Mouse (Mus musculus): Measurements from ENCODE around the gene Itpripl2. TPM values are rescaled to one million over a fixed set of nuclear protein-coding genes. Genes with fewer than 3 reads are reported as not detected.
A peak's percentile ranks its signal among the peaks of the same experiment; 100 is the strongest.

Itpripl2 gene
- polyA plus RNA-seq, 1 experiment from 2014 or later: 1.8 TPM

GRCm38 (mm10) chr7:118488060-118488664 is 3.6 kb downstream of the Itpripl2 start:
- no peak for DNase-seq (ENCODE audit: low spot score)

DNA sequence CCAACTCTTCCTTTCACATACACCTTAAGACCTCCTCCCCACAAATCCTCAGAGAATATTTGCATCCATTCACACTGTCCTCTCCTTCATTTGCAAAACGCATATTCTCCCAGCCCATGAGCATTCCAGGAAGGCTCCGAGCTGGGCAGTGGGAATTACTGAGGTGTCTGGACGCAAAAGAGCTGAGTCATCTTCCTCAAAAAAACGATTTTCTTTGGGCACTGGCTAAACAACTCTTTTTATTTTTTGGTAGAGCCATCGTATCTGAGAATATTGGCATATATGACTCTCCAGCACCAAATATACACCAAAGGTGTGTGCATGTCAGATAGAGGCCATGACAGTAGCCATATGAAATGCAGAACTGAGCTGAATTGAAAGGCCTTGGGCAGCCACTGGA is 4.9 kb downstream of the Itpripl2 start:
- no peak for DNase-seq (ENCODE audit: low spot score)

DNA sequence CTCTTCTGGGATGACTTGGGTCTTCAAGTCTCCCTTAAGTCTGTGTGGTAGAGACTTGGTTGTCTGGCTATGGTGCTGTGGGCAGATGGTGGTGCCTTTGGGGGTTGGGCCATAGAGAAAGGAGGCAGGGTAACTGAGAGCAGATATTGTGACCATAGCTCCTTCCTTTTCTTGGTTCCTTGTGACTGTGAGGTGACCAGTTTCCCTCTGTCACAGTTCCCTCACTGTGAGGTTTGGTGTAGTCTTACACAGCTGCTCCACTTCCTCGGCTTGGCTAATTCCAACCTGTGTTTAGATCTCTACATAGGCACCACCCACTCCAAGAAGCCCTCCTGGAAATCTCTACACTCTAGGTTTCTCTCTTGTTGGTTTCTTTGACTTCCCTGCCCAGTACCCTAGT is 7.8 kb downstream of the Itpripl2 start:
- no peak for DNase-seq (ENCODE audit: low spot score)

GRCm38 (mm10) chr7:118482001-118482400 is 9.8 kb downstream of the Itpripl2 start:
- no peak for DNase-seq (ENCODE audit: low spot score)

GRCm38 (mm10) chr7:118481047-118481810 is 10.5 kb downstream of the Itpripl2 start:
- DNase-seq (ENCODE audit: low spot score): no peak

GRCm38 (mm10) chr7:118480160-118480709 is 11.5 kb downstream of the Itpripl2 start:
- DNase-seq (ENCODE audit: low spot score): no peak

- DNase-seq (ENCODE audit: low spot score): no peak
These were observed 12.9 kb downstream of the Itpripl2 start for GRCm38 (mm10) chr7:118478835-118479312.

DNA sequence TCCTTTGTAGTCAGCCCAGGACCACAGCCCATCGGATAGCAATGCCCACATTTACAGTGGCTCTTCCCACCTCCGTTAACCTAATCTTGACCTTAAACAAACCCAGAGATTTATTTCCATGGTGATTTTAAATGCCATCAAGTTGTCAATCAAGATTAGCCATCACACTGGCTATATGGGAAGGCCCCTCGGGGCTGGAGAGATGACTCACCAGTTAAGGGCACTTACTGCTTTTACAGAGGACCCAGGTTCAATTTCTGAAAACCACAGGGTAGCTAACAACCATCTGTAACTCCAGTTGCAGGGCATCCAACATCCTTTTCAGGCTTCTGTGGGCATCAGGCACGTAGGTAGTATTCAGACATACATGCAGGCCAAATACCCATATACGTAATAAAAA is 15.3 kb downstream of the Itpripl2 start:
- DNase-seq (ENCODE audit: low spot score): no peak

DNA sequence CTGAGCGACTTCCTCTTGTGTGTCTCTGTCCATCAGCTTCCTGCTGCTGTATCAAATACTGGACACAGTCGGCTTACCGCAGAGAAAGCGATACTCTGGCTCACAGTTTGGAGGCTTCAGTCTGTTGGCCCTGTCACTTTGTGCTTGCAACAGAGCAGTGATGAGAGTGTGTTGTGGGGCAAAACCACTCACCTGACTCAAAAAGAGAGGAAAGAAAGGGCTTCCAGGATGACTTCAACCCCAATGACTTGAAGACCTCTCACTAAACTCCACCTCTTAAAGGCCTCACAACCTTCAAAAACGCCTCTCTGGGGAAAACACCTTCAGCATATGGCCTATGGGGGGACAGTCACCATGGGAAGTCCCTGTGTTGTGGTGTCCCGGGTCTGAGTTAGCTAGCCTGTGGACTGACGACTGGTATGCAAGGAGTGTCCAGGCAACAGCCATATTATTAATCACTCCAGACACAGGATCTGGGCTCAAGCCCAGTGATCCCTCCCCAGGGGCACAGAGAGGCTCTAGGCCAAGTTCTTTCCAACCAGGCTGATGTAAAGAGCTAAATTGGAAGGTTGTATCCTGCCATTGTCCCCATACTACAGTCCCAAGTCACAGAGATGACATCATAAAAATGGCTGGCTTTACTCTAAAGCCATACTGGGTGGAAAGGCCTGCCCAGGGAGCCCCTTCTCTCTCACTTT is 16.6 kb downstream of the Itpripl2 start:
- no peak for DNase-seq (ENCODE audit: low spot score)

- DNase-seq (ENCODE audit: low spot score): no peak
These were observed 18.9 kb downstream of the Itpripl2 start for GRCm38 (mm10) chr7:118472886-118473285.

GRCm38 (mm10) chr7:118468060-118468459 is 23.7 kb downstream of the Itpripl2 start:
- no peak for DNase-seq (ENCODE audit: low spot score)

DNA sequence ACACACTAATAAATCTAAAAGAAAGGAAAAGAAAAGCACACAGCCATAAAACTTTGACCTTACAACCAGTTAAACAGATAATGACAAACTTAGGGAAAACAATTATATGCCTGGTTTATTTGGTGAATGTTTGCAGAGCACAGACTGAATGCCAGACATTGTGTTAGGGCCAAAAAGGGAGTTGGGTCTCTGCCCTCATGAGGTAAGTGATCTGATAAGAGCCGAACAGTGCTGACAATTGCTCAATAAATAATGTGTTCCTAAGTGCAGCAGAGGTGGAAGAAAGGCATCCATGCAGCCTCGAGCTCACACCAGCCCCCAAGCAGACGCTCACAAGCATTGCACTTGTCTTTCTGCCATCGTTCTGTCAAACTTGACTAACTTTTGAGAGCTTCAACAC is 27.3 kb downstream of the Itpripl2 start:
- no peak for DNase-seq (ENCODE audit: low spot score)

DNA sequence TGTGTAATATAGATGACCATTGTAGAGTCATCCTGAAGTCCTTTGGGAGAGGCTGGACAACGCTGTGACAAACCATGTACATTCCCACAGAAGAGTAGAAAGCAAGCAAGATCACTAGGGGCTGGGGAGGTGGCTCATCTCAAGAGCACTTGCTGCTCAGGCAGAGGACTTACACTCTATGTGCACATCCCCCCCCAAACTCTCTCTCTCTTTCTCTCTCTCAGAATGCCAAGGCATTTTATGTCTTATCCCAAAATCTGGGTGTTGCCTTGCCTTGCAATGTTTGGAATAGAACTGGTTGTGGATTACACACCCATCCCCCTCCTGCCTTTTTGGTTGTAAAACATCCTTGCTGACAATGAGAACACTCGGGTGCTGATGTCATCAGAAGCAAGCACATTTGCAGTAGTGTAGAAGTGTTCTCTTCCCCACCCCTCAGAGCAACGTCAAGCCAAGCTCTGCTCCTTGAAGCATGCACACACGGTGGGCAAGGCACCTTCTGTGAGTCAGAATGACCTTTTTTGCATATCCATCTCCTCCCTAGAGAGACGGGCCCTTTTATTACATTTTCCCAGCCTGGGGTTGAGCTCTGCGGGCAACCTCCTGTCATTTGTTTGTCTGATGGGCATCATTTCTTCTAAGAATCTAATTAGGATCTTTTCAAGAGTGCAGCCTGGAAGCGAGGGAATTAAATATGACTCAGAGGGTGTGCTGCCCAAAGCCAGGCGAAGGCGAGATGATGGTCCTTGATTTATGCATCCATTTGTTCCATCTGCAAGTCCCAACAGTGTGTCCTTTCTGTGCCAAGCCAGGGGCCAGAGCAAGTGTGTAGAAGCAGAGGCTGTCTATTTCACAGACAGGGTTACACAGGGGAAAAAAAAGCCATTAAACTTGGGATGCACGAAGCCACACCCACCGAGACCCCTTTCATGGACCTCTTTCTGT is 28.7 kb downstream of the Itpripl2 start:
- no peak for DNase-seq (ENCODE audit: low spot score)

DNA sequence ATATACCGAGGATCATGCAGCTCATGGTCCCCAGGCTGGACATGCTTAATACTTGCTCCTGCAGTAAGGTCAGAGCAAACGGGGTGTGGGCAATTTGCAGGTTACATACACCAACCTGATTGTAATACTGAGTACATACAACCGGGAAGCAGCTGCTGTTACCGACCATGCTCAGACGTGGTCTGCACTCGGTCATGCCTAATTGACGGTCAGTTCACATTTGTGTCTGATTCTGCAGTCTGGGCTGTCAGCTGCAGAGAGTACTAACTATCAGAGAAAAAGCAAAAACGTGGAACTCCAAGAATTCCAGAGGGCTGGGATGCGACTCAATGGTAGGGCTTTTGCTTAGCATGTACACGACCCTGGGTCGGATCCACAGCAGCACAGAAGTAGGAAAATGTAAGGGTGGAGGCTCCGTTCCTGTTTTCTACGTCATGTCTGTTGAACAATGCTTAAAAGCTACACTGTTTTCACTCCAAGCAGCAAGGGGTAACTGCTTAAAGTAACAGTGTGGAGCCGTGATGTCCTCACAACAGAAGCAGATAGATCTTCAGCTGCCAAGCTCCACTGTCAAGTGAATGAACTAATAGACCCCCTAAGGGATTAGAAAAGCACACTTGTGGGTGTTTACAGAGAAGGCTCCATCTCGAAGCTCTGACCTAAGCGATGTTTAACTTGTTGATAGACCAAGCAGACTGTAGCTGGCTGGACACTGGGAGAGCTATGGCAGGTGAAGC is 30.2 kb downstream of the Itpripl2 start:
- DNase-seq (ENCODE audit: low spot score): no peak

- no peak for DNase-seq (ENCODE audit: low spot score)
These were observed 38.1 kb downstream of the Itpripl2 start for GRCm38 (mm10) chr7:118453722-118454121.

DNA sequence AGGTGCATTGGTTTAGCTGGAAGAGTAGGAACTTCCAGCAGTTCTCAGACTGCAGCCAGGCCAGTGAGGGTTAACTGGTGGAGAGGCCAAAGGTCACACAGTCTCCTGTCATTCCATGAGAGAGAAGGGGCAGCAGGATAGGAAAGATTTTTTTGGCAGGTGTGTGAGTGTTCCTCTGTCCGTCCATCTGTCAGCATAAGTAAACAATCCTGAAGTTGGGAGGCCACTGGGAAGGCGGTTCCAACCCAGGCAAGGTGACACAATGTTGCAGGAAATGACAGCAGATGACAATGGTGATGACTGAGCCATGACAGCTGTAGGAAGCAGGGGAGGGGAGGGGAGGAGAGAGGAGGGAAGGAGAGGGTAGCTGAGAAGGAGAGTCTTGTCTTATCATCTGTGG is 38.8 kb downstream of the Itpripl2 start:
- DNase-seq (ENCODE audit: low spot score): no peak

- peak; percentile 10 for DNase-seq (ENCODE audit: low spot score)
These were observed 43.4 kb downstream of the Itpripl2 start, which contains the start of gene Syt17 for GRCm38 (mm10) chr7:118448134-118448967. TSS of gene Syt17 (minus strand) at chr7:118448222.

DNA sequence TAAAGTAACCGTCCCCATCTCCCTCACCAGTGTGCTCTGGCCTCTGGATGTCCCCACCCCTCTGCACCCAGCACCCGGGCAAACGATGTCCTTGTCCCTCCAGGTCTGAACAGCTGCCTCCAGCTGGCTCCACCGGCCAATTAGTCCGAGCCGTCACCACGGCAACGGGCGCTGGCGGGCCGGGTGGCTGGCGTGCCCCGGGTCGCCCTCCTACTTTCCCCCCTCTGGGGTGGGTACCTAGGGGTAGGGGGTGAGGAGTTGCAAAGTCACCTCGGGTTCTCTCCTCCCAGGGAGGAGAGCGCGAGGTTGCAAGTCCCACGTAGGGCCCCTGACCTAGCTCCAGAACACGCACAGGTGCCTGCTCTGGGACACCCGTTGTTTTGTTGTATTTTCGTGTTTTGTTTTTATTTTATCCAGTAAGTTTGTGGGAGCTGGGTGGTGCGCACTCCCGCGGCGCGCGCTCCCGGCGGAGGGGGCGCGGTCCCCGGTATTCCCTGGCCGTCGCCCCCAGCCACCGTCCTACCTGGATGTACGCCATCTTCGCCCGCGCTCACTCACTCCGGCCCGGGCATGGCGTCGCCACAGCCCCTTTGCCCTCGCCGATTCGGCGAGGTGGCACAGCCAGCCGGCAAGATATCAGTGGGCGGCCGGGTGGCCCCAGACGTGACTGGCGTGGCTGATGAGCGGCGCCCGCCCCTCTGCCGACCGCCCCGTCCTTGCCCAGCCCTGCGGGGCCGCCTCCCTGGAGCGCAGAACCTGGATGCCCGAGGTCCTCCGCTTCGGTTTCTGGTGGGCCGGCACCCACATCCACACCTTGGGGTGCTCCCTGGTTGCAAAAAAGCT is 44.3 kb downstream of the Itpripl2 start:
- no peak for DNase-seq (ENCODE audit: low spot score)

All from thymus, postnatal 0 days (tissue).